Mouse (Mus musculus): Measurements from ENCODE around the gene Serpinb11.

DNA sequence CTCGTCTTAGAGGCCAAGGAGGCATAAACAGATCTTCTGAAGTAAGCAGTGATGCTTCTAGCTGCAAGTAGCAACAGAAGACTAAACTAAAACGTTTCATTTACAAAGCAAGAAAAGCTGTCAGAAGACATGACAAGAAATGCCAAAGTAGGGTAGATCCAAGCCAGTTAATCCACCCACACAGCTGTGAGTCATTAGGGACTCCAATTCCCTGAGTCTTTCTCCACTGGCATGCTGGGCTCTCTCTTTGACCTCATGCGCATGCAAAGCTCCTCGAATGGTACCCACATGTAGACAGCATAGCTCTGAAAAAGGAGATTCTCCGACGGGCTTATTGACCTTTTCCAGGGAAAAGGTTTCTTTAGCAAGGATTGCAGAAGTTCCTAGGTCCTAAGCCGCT is 5.0 kb downstream of the Serpinb11 start:
- no peak for TF ChIP-seq CTCF (IDR thresholded peaks at IDR 0.05; ENCODE audit: low read depth, low read length)
- no peak for TF ChIP-seq GATA1 (IDR thresholded peaks at IDR 0.05; ENCODE audit: borderline replicate concordance, low read length)
- TF ChIP-seq TAL1 (conservative IDR thresholded peaks at IDR 0.05; ENCODE audit: low read depth, low read length) = no peak
- TF ChIP-seq POLR2AphosphoS5 (IDR thresholded peaks at IDR 0.05; ENCODE audit: insufficient replicate concordance, low read depth, low read length) = no peak
- no peak for TF ChIP-seq GATA2 (IDR thresholded peaks at IDR 0.05; ENCODE audit: borderline replicate concordance, low read depth, low read length)
